Mouse (Mus musculus): ENCODE results near the gene Rin3. TPM values are rescaled to one million over a fixed set of nuclear protein-coding genes. Genes with fewer than 3 reads are reported as not detected.
A peak's percentile ranks its signal among the peaks of the same experiment; 100 is the strongest.

The Rin3 gene
- total and polyA plus RNA-seq, 2 experiments from 2014 or later, result 1.6 to 3.7 TPM

- ATAC-seq (ENCODE audit: low FRiP score) (no peak), DNase-seq (ENCODE audit: low spot score) (peak; percentile 62)
- Histone ChIP-seq H3K9ac (replicated peaks; ENCODE audit: low read length, poor library complexity, severe bottlenecking) (no peak overlapping the region), H3K4me2 (ENCODE audit: low read depth, low read length, poor library complexity, severe bottlenecking) (no peak overlapping the region), H3K27me3 (ENCODE audit: insufficient read depth, low read length) (peaks cover 5% of the 10 kb centered on the region; the same call in 1 of the 2 replicates), H3K27ac (ENCODE audit: low read depth, low read length) (no peak overlapping the region), H3K4me3 (ENCODE audit: low read depth, low read length) (no peak overlapping the region), H3K9me3 (ENCODE audit: low read length) (no peaks in the 10 kb centered on the region), H3K36me3 (ENCODE audit: insufficient read depth, low read length) (no peaks in the 10 kb centered on the region), H3K4me1 (ENCODE audit: insufficient read depth, low read length) (peaks cover 5% of the 10 kb centered on the region; the same call in 1 of the 2 replicates)
- TF ChIP-seq CTCF (IDR thresholded peaks at IDR 0.05), result no peak
- WGBS, result 71% methylated on average over 10 of the region's 10 CpGs
Observed at GRCm38 (mm10) chr12:102286681-102287414, 4.0 kb downstream of the Rin3 start.

- peaks cover 5% of the 10 kb centered on the region; the same call in 1 of the 2 replicates for H3K4me1 ChIP-seq (ENCODE audit: insufficient read depth, low read length)
- WGBS, result 76% methylated on average over 6 of the region's 6 CpGs
- ATAC-seq (ENCODE audit: low FRiP score), result no peak
- H3K36me3 ChIP-seq (ENCODE audit: insufficient read depth, low read length), result no peaks in the 10 kb centered on the region
- H3K9ac ChIP-seq (replicated peaks; ENCODE audit: low read length, poor library complexity, severe bottlenecking), result no peak overlapping the region
- H3K4me2 ChIP-seq (ENCODE audit: low read depth, low read length, poor library complexity, severe bottlenecking), result no peak overlapping the region
- H3K4me3 ChIP-seq (ENCODE audit: low read depth, low read length), result no peak overlapping the region
- no peak overlapping the region for H3K27ac ChIP-seq (ENCODE audit: low read depth, low read length)
- peaks cover 5% of the 10 kb centered on the region; the same call in 1 of the 2 replicates for H3K27me3 ChIP-seq (ENCODE audit: insufficient read depth, low read length)
- no peak for DNase-seq (ENCODE audit: low spot score)
- TF ChIP-seq CTCF (IDR thresholded peaks at IDR 0.05), result no peak
- H3K9me3 ChIP-seq (ENCODE audit: low read length), result no peaks in the 10 kb centered on the region
Observed at GRCm38 (mm10) chr12:102287904-102288602, 5.2 kb downstream of the Rin3 start.

GRCm38 (mm10) chr12:102288846-102289245 is 6.0 kb downstream of the Rin3 start:
- Histone ChIP-seq H3K4me1 (ENCODE audit: insufficient read depth, low read length) (peaks cover 2% of the 10 kb centered on the region; the same call in 1 of the 2 replicates), H3K27me3 (ENCODE audit: insufficient read depth, low read length) (peaks cover 3% of the 10 kb centered on the region; the same call in 1 of the 2 replicates), H3K9ac (replicated peaks; ENCODE audit: low read length, poor library complexity, severe bottlenecking) (no peak overlapping the region), H3K4me3 (ENCODE audit: low read depth, low read length) (no peak overlapping the region), H3K9me3 (ENCODE audit: low read length) (no peaks in the 10 kb centered on the region), H3K4me2 (ENCODE audit: low read depth, low read length, poor library complexity, severe bottlenecking) (no peak overlapping the region), H3K36me3 (ENCODE audit: insufficient read depth, low read length) (no peaks in the 10 kb centered on the region), H3K27ac (ENCODE audit: low read depth, low read length) (no peak overlapping the region)
- WGBS, result 42% methylated on average over 2 of the region's 2 CpGs
- ATAC-seq (ENCODE audit: low FRiP score) (no peak), DNase-seq (ENCODE audit: low spot score) (no peak)
- no peak for TF ChIP-seq CTCF (IDR thresholded peaks at IDR 0.05)

- Histone ChIP-seq H3K36me3 (ENCODE audit: insufficient read depth, low read length) (no peaks in the 10 kb centered on the region), H3K9ac (replicated peaks; ENCODE audit: low read length, poor library complexity, severe bottlenecking) (no peak overlapping the region), H3K9me3 (ENCODE audit: low read length) (no peaks in the 10 kb centered on the region), H3K4me1 (ENCODE audit: insufficient read depth, low read length) (no peaks in the 10 kb centered on the region), H3K4me2 (ENCODE audit: low read depth, low read length, poor library complexity, severe bottlenecking) (no peak overlapping the region), H3K4me3 (ENCODE audit: low read depth, low read length) (no peak overlapping the region), H3K27me3 (ENCODE audit: insufficient read depth, low read length) (no peaks in the 10 kb centered on the region), H3K27ac (ENCODE audit: low read depth, low read length) (no peak overlapping the region)
- TF ChIP-seq CTCF (IDR thresholded peaks at IDR 0.05), result no peak
- WGBS, result 100% methylated on average over 1 of the region's 1 CpGs
- no peak for DNase-seq (ENCODE audit: low spot score)
- no peak for ATAC-seq (ENCODE audit: low FRiP score)
Observed at GRCm38 (mm10) chr12:102289568-102289967, 6.7 kb downstream of the Rin3 start.

- H3K9me3 ChIP-seq (ENCODE audit: low read length), result no peaks in the 10 kb centered on the region
- H3K4me3 ChIP-seq (ENCODE audit: low read depth, low read length), result no peak overlapping the region
- no peak overlapping the region for H3K9ac ChIP-seq (replicated peaks; ENCODE audit: low read length, poor library complexity, severe bottlenecking)
- ATAC-seq (ENCODE audit: low FRiP score) (no peak), DNase-seq (ENCODE audit: low spot score) (no peak)
- H3K27me3 ChIP-seq (ENCODE audit: insufficient read depth, low read length), result no peaks in the 10 kb centered on the region
- H3K4me1 ChIP-seq (ENCODE audit: insufficient read depth, low read length), result no peaks in the 10 kb centered on the region
- no peak overlapping the region for H3K4me2 ChIP-seq (ENCODE audit: low read depth, low read length, poor library complexity, severe bottlenecking)
- H3K36me3 ChIP-seq (ENCODE audit: insufficient read depth, low read length), result no peaks in the 10 kb centered on the region
- TF ChIP-seq CTCF (IDR thresholded peaks at IDR 0.05), result no peak
- 88% methylated on average over 2 of the region's 2 CpGs for WGBS
- no peak overlapping the region for H3K27ac ChIP-seq (ENCODE audit: low read depth, low read length)
Observed at GRCm38 (mm10) chr12:102290662-102291061, 7.8 kb downstream of the Rin3 start.

- H3K9me3 ChIP-seq (ENCODE audit: low read length), result no peaks in the 10 kb centered on the region
- no peak overlapping the region for H3K4me3 ChIP-seq (ENCODE audit: low read depth, low read length)
- DNase-seq (ENCODE audit: low spot score) (no peak), ATAC-seq (ENCODE audit: low FRiP score) (no peak)
- H3K4me1 ChIP-seq (ENCODE audit: insufficient read depth, low read length), result no peaks in the 10 kb centered on the region
- no peak overlapping the region for H3K4me2 ChIP-seq (ENCODE audit: low read depth, low read length, poor library complexity, severe bottlenecking)
- no peak for TF ChIP-seq CTCF (IDR thresholded peaks at IDR 0.05)
- no peak overlapping the region for H3K27ac ChIP-seq (ENCODE audit: low read depth, low read length)
- no peak overlapping the region for H3K9ac ChIP-seq (replicated peaks; ENCODE audit: low read length, poor library complexity, severe bottlenecking)
- no peaks in the 10 kb centered on the region for H3K27me3 ChIP-seq (ENCODE audit: insufficient read depth, low read length)
- H3K36me3 ChIP-seq (ENCODE audit: insufficient read depth, low read length), result no peaks in the 10 kb centered on the region
- WGBS, result 46% methylated on average over 6 of the region's 6 CpGs
Observed at GRCm38 (mm10) chr12:102291686-102292085, 8.8 kb downstream of the Rin3 start.
